Mouse (Mus musculus): ENCODE measurements around the gene Gm28047. TPM values are rescaled to one million over a fixed set of nuclear protein-coding genes. Genes with fewer than 3 reads are reported as not detected.
"Not testable (repeated sequence)": the region's sequence is repeated elsewhere in the genome, so short reads cannot be mapped to it uniquely, and the experiment has no call there.

Gene Gm28047
- polyA plus RNA-seq, 2 experiments, result not detected

- Histone ChIP-seq H3K4me1 (ENCODE audit: control insufficient read depth, insufficient read depth, low read length) (peaks cover 11% of the 10 kb centered on the region), H3K36me3 (ENCODE audit: control insufficient read depth, insufficient read depth, low read length) (no peaks in the 10 kb centered on the region), H3K27ac (replicated peaks; ENCODE audit: low read depth, low read length) (no peak overlapping the region), H3K4me2 (replicated peaks; ENCODE audit: low read depth, low read length, severe bottlenecking) (no peak overlapping the region), H3K27me3 (ENCODE audit: control insufficient read depth, insufficient read depth, low read length) (no peaks in the 10 kb centered on the region), H3K9ac (ENCODE audit: low read depth, low read length, severe bottlenecking) (no peak overlapping the region), H3K4me3 (replicated peaks; ENCODE audit: low read length) (no peak overlapping the region), H3K9me3 (ENCODE audit: control insufficient read depth, low read length) (no peaks in the 10 kb centered on the region)
- no peak for TF ChIP-seq POLR2A (IDR thresholded peaks at IDR 0.05; ENCODE audit: borderline replicate concordance, extremely low read depth, insufficient read depth, insufficient read length)
- no peak for DNase-seq (ENCODE audit: low spot score)
- whole genome bisulfite sequencing, result 87% methylated on average over 1 of the region's 1 CpGs
- ATAC-seq (ENCODE audit: low FRiP score, low read depth), result no peak
These were observed 4.1 kb downstream of the Gm28047 start for GRCm38 (mm10) chr15:102620765-102621164.

DNA sequence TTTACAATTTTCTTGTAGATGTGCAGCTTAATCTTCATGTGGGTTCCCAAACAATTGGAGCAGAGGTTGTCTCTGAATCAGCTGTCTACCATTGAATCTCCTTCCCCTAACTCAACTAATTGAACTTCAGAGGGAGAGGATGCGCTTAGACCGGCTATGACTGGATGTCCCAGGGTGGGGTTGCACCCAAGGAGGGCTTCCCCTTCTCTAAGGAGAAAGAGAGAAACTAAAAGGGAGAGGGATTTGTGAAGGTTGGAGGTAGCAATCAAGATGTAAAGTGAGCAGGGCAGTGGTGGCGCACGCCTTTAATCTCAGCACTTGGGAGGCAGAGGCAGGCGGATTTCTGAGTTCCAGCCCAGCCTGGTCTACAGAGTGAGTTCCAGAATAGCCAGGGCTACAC lies 5.4 kb downstream of the Gm28047 start:
- no peak for ATAC-seq (ENCODE audit: low FRiP score, low read depth)
- Histone ChIP-seq H3K27ac (replicated peaks; ENCODE audit: low read depth, low read length) (no peak overlapping the region), H3K36me3 (ENCODE audit: control insufficient read depth, insufficient read depth, low read length) (no peaks in the 10 kb centered on the region), H3K9ac (ENCODE audit: low read depth, low read length, severe bottlenecking) (no peak overlapping the region), H3K4me2 (replicated peaks; ENCODE audit: low read depth, low read length, severe bottlenecking) (no peak overlapping the region), H3K4me1 (ENCODE audit: control insufficient read depth, insufficient read depth, low read length) (peaks cover 11% of the 10 kb centered on the region), H3K4me3 (replicated peaks; ENCODE audit: low read length) (no peak overlapping the region), H3K27me3 (ENCODE audit: control insufficient read depth, insufficient read depth, low read length) (no peaks in the 10 kb centered on the region), H3K9me3 (ENCODE audit: control insufficient read depth, low read length) (no peaks in the 10 kb centered on the region)
- WGBS, result 96% methylated on average over 5 of the region's 5 CpGs
- no peak for TF ChIP-seq POLR2A (IDR thresholded peaks at IDR 0.05; ENCODE audit: borderline replicate concordance, extremely low read depth, insufficient read depth, insufficient read length)
- DNase-seq (ENCODE audit: low spot score), result no peak

DNA sequence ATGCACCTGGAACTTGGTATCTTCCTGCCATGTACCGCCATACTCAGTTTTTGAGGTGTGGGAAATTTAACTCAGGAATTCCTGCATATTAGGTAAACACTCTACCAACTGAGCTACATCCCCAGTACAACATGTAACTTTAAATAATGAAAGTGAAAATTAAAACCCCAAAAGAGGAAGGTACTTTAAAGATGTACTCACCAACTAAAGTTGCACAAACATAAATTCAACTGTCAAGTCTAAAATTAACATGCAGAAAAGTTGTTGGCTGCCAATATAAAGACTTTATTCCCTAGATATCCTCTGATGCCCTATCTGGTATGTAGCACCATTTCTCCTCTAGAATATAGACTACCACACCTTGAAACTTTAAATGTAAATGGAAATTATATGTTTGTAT lies 7.2 kb downstream of the Gm28047 start:
- DNase-seq (ENCODE audit: low spot score), result no peak
- Histone ChIP-seq H3K27ac (replicated peaks; ENCODE audit: low read depth, low read length) (no peak overlapping the region), H3K9ac (ENCODE audit: low read depth, low read length, severe bottlenecking) (no peak overlapping the region), H3K4me2 (replicated peaks; ENCODE audit: low read depth, low read length, severe bottlenecking) (no peak overlapping the region), H3K4me3 (replicated peaks; ENCODE audit: low read length) (no peak overlapping the region), H3K9me3 (ENCODE audit: control insufficient read depth, low read length) (no peaks in the 10 kb centered on the region), H3K4me1 (ENCODE audit: control insufficient read depth, insufficient read depth, low read length) (peaks cover 1% of the 10 kb centered on the region; the same call in 1 of the 2 replicates), H3K36me3 (ENCODE audit: control insufficient read depth, insufficient read depth, low read length) (no peaks in the 10 kb centered on the region), H3K27me3 (ENCODE audit: control insufficient read depth, insufficient read depth, low read length) (no peaks in the 10 kb centered on the region)
- ATAC-seq (ENCODE audit: low FRiP score, low read depth), result no peak
- TF ChIP-seq POLR2A (IDR thresholded peaks at IDR 0.05; ENCODE audit: borderline replicate concordance, extremely low read depth, insufficient read depth, insufficient read length), result no peak
- WGBS, result 86% methylated on average over 1 of the region's 1 CpGs

- Histone ChIP-seq H3K27me3 (ENCODE audit: control insufficient read depth, insufficient read depth, low read length) (no peaks in the 10 kb centered on the region), H3K9ac (ENCODE audit: low read depth, low read length, severe bottlenecking) (no peak overlapping the region), H3K4me1 (ENCODE audit: control insufficient read depth, insufficient read depth, low read length) (no peaks in the 10 kb centered on the region), H3K4me3 (replicated peaks; ENCODE audit: low read length) (no peak overlapping the region), H3K9me3 (ENCODE audit: control insufficient read depth, low read length) (no peaks in the 10 kb centered on the region), H3K36me3 (ENCODE audit: control insufficient read depth, insufficient read depth, low read length) (no peaks in the 10 kb centered on the region), H3K27ac (replicated peaks; ENCODE audit: low read depth, low read length) (no peak overlapping the region), H3K4me2 (replicated peaks; ENCODE audit: low read depth, low read length, severe bottlenecking) (no peak overlapping the region)
- TF ChIP-seq POLR2A (IDR thresholded peaks at IDR 0.05; ENCODE audit: borderline replicate concordance, extremely low read depth, insufficient read depth, insufficient read length), result no peak
- 94% methylated on average over 2 of the region's 2 CpGs for WGBS
- ATAC-seq (ENCODE audit: low FRiP score, low read depth) (no peak), DNase-seq (ENCODE audit: low spot score) (no peak)
These were observed 8.7 kb downstream of the Gm28047 start for GRCm38 (mm10) chr15:102616174-102616573.

- Histone ChIP-seq H3K4me2 (replicated peaks; ENCODE audit: low read depth, low read length, severe bottlenecking) (no peak overlapping the region), H3K4me1 (ENCODE audit: control insufficient read depth, insufficient read depth, low read length) (no peaks in the 10 kb centered on the region), H3K27me3 (ENCODE audit: control insufficient read depth, insufficient read depth, low read length) (no peaks in the 10 kb centered on the region), H3K9ac (ENCODE audit: low read depth, low read length, severe bottlenecking) (no peak overlapping the region), H3K36me3 (ENCODE audit: control insufficient read depth, insufficient read depth, low read length) (no peaks in the 10 kb centered on the region), H3K27ac (replicated peaks; ENCODE audit: low read depth, low read length) (no peak overlapping the region), H3K4me3 (replicated peaks; ENCODE audit: low read length) (no peak overlapping the region), H3K9me3 (ENCODE audit: control insufficient read depth, low read length) (no peaks in the 10 kb centered on the region)
- TF ChIP-seq POLR2A (IDR thresholded peaks at IDR 0.05; ENCODE audit: borderline replicate concordance, extremely low read depth, insufficient read depth, insufficient read length), result no peak
- ATAC-seq (ENCODE audit: low FRiP score, low read depth) (no peak), DNase-seq (ENCODE audit: low spot score) (no peak)
These were observed 10.6 kb downstream of the Gm28047 start for GRCm38 (mm10) chr15:102614224-102614623.

GRCm38 (mm10) chr15:102612966-102613365 lies 11.9 kb downstream of the Gm28047 start:
- Histone ChIP-seq H3K4me3 (replicated peaks; ENCODE audit: low read length) (no peak overlapping the region), H3K9ac (ENCODE audit: low read depth, low read length, severe bottlenecking) (no peak overlapping the region), H3K27ac (replicated peaks; ENCODE audit: low read depth, low read length) (no peak overlapping the region), H3K4me2 (replicated peaks; ENCODE audit: low read depth, low read length, severe bottlenecking) (no peak overlapping the region), H3K9me3 (ENCODE audit: control insufficient read depth, low read length) (no peaks in the 10 kb centered on the region), H3K4me1 (ENCODE audit: control insufficient read depth, insufficient read depth, low read length) (no peaks in the 10 kb centered on the region), H3K36me3 (ENCODE audit: control insufficient read depth, insufficient read depth, low read length) (no peaks in the 10 kb centered on the region), H3K27me3 (ENCODE audit: control insufficient read depth, insufficient read depth, low read length) (no peaks in the 10 kb centered on the region)
- no peak for ATAC-seq (ENCODE audit: low FRiP score, low read depth)
- TF ChIP-seq POLR2A (IDR thresholded peaks at IDR 0.05; ENCODE audit: borderline replicate concordance, extremely low read depth, insufficient read depth, insufficient read length), result no peak
- DNase-seq (ENCODE audit: low spot score), result no peak

GRCm38 (mm10) chr15:102608586-102608985 lies 16.3 kb downstream of the Gm28047 start:
- 75% methylated on average over 1 of the region's 1 CpGs for WGBS

More at GRCm38 (mm10) chr15:102608586-102608985, 16.3 kb downstream of the Gm28047 start:
- not testable (repeated sequence) for H3K4me2 ChIP-seq (replicated peaks; ENCODE audit: low read depth, low read length, severe bottlenecking); H3K27ac ChIP-seq (replicated peaks; ENCODE audit: low read depth, low read length); H3K27me3 ChIP-seq (ENCODE audit: control insufficient read depth, insufficient read depth, low read length); H3K9ac ChIP-seq (ENCODE audit: low read depth, low read length, severe bottlenecking); H3K4me1 ChIP-seq (ENCODE audit: control insufficient read depth, insufficient read depth, low read length); H3K4me3 ChIP-seq (replicated peaks; ENCODE audit: low read length); H3K9me3 ChIP-seq (ENCODE audit: control insufficient read depth, low read length); ATAC-seq (ENCODE audit: low FRiP score, low read depth); H3K36me3 ChIP-seq (ENCODE audit: control insufficient read depth, insufficient read depth, low read length); DNase-seq (ENCODE audit: low spot score)
